Mouse (Mus musculus) MEL (cell line): Measurements from ENCODE around the gene Ssx2ip. TPM values are rescaled to one million over a fixed set of nuclear protein-coding genes. Genes with fewer than 3 reads are reported as not detected.

Source experiments
- DNase-seq: peaks from one replicate; pipeline ENCODE4 v3.0.0; 2011; ENCODE audit warnings: low read depth, low spot score
- H3K27ac ChIP-seq: 2 replicates; pipeline ENCODE4 v1.5.1; 2012; ENCODE audit warnings: low read depth, mild to moderate bottlenecking, control low read depth, low read length, moderate library complexity; ENCODE audit not compliant: control insufficient read depth
- H3K27me3 ChIP-seq, 2 experiments: fragments of 150-350 bp in 1 of 2; sonication (generic) in 1 of 2; 2 replicates each; pipeline ENCODE4 v1.6.1; 2012; ENCODE audit warnings: low read length in 2 of 2, mild to moderate bottlenecking in 2 of 2, improper control_type of control experiment in 1 of 2, moderate library complexity in 1 of 2; ENCODE audit not compliant: insufficient read depth in 2 of 2, control insufficient read depth in 1 of 2
- H3K36me3 ChIP-seq, 2 experiments: 2 replicates each; pipeline ENCODE4 v1.6.1; 2012 to 2014; ENCODE audit warnings: low read length in 2 of 2, improper control_type of control experiment in 1 of 2, inconsistent platforms in 1 of 2, mild to moderate bottlenecking in 1 of 2; ENCODE audit not compliant: insufficient read depth in 2 of 2, control insufficient read depth in 1 of 2
- H3K4me1 ChIP-seq, 2 experiments: fragments of 150-350 bp in 1 of 2; sonication (generic) in 1 of 2; 2 replicates each; pipeline ENCODE4 v1.6.1; 2012; ENCODE audit warnings: low read length in 2 of 2, improper control_type of control experiment in 1 of 2, mild to moderate bottlenecking in 1 of 2; ENCODE audit not compliant: insufficient read depth in 2 of 2, control insufficient read depth in 1 of 2
- H3K4me3 ChIP-seq, 2 experiments: fragments of 150-350 bp in 1 of 2; sonication (generic) in 1 of 2; 2 replicates each; pipeline ENCODE4 v1.5.1; 2012; ENCODE audit warnings: low read depth in 2 of 2, low read length in 2 of 2, mild to moderate bottlenecking in 2 of 2, moderate library complexity in 2 of 2, control low read depth in 1 of 2, improper control_type of control experiment in 1 of 2; ENCODE audit not compliant: control insufficient read depth in 1 of 2, insufficient read depth in 1 of 2
- H3K79me2 ChIP-seq: 2 replicates; pipeline ENCODE4 v1.6.1; 2012; ENCODE audit warnings: mild to moderate bottlenecking, low read length, moderate library complexity; ENCODE audit not compliant: control insufficient read depth, poor library complexity, insufficient read depth
- H3K9ac ChIP-seq: 2 replicates; pipeline ENCODE4 v1.6.1; 2012; ENCODE audit warnings: low read depth, mild to moderate bottlenecking, control low read depth, low read length, moderate library complexity; ENCODE audit not compliant: control insufficient read depth, poor library complexity, severe bottlenecking
- H3K9me3 ChIP-seq: fragments of 150-350 bp; sonication (generic); replicated peaks from 2 replicates; pipeline ENCODE4 v1.6.1; 2012; ENCODE audit warnings: mild to moderate bottlenecking, low read length, improper control_type of control experiment, moderate library complexity; ENCODE audit not compliant: insufficient read depth
- BHLHE40 ChIP-seq: IDR thresholded peaks from 2 replicates; pipeline ENCODE4 v1.6.1; 2012; ENCODE audit warnings: low read depth, mild to moderate bottlenecking, inconsistent platforms, low read length, improper control_type of control experiment, borderline replicate concordance
- E2F4 ChIP-seq: IDR thresholded peaks from 2 replicates; pipeline ENCODE4 v1.6.1; 2011; ENCODE audit warnings: low read depth, low read length, improper control_type of control experiment, borderline replicate concordance
- ETS1 ChIP-seq: IDR thresholded peaks from 2 replicates; pipeline ENCODE4 v1.6.1; 2012; ENCODE audit warnings: low read depth, mild to moderate bottlenecking, inconsistent platforms, low read length, improper control_type of control experiment, moderate library complexity
- GABPA ChIP-seq: IDR thresholded peaks from 2 replicates; pipeline ENCODE4 v1.6.1; 2012; ENCODE audit warnings: low read depth, mild to moderate bottlenecking, inconsistent platforms, low read length, improper control_type of control experiment, moderate library complexity
- GATA1 ChIP-seq: IDR thresholded peaks from 2 replicates; pipeline ENCODE4 v1.6.1; 2011; ENCODE audit warnings: low read depth, low read length, improper control_type of control experiment
- MAX ChIP-seq: IDR thresholded peaks from 2 replicates; pipeline ENCODE4 v1.6.1; 2011; ENCODE audit warnings: low read length, improper control_type of control experiment
- MAZ ChIP-seq: IDR thresholded peaks from 2 replicates; pipeline ENCODE4 v1.6.1; 2012; ENCODE audit warnings: low read depth, mild to moderate bottlenecking, inconsistent platforms, low read length, improper control_type of control experiment
- MXI1 ChIP-seq: IDR thresholded peaks from 2 replicates; pipeline ENCODE4 v1.6.1; 2011; ENCODE audit warnings: mild to moderate bottlenecking, low read depth, low read length, improper control_type of control experiment
- POLR2A ChIP-seq, 2 experiments: IDR thresholded peaks; 2 replicates each; pipeline ENCODE4 v1.6.1; 2011 to 2012; ENCODE audit warnings: low read length in 2 of 2, mild to moderate bottlenecking in 2 of 2, control low read depth in 1 of 2, improper control_type of control experiment in 1 of 2, low read depth in 1 of 2, moderate library complexity in 1 of 2; ENCODE audit not compliant: control insufficient read depth in 1 of 2, insufficient read depth in 1 of 2, poor library complexity in 1 of 2
- POLR2AphosphoS2 ChIP-seq: IDR thresholded peaks from 2 replicates; pipeline ENCODE4 v1.6.1; 2011; ENCODE audit warnings: low read length, improper control_type of control experiment
- POLR2AphosphoS5 ChIP-seq: IDR thresholded peaks from 2 replicates; pipeline ENCODE4 v1.6.1; 2012; ENCODE audit warnings: low read depth, borderline replicate concordance, mild to moderate bottlenecking, inconsistent platforms, low read length, moderate library complexity, mixed read lengths
- RCOR1 ChIP-seq: IDR thresholded peaks from 2 replicates; pipeline ENCODE4 v1.6.1; 2012; ENCODE audit warnings: low read depth, mild to moderate bottlenecking, inconsistent platforms, low read length, improper control_type of control experiment
- SMC3 ChIP-seq: IDR thresholded peaks from 2 replicates; pipeline ENCODE4 v1.6.1; 2011; ENCODE audit warnings: low read depth, low read length, improper control_type of control experiment
- TAL1 ChIP-seq: IDR thresholded peaks from 2 replicates; pipeline ENCODE4 v1.6.1; 2012; ENCODE audit warnings: mild to moderate bottlenecking, inconsistent platforms, low read length, moderate library complexity, mixed read lengths
- TBP ChIP-seq: IDR thresholded peaks from 2 replicates; pipeline ENCODE4 v1.8.0; 2011; ENCODE audit warnings: low read depth, low read length, improper control_type of control experiment
- ZNF384 ChIP-seq: IDR thresholded peaks from 2 replicates; pipeline ENCODE4 v1.6.1; 2012; ENCODE audit warnings: low read depth, mild to moderate bottlenecking, inconsistent platforms, low read length, improper control_type of control experiment
- polyA plus RNA-seq, 2 experiments: library from polyadenylated mRNA; stranded (reverse) in 1 of 2; unstranded in 1 of 2; fragments of >175 nt in 1 of 2; fragments of >200 nt in 1 of 2; gene quantifications; 2 replicates each; pipeline versions ENCODE4 v1.2.1 to v1.2.4; 2012; ENCODE audit warnings: low replicate concordance in 2 of 2, low read depth in 1 of 2; ENCODE audit not compliant: insufficient read length in 2 of 2, insufficient read depth in 1 of 2, missing spikeins in 1 of 2
- total RNA-seq: library from RNA; depleted of rRNA; stranded (reverse); fragments of 300-350 nt; gene quantifications from 2 replicates; pipeline ENCODE4 v1.2.3, GENCODE M21; 2012

Gene Ssx2ip
- total and polyA plus RNA-seq, 3 experiments: 52.1 to 270 (median 70.0) TPM

DNA sequence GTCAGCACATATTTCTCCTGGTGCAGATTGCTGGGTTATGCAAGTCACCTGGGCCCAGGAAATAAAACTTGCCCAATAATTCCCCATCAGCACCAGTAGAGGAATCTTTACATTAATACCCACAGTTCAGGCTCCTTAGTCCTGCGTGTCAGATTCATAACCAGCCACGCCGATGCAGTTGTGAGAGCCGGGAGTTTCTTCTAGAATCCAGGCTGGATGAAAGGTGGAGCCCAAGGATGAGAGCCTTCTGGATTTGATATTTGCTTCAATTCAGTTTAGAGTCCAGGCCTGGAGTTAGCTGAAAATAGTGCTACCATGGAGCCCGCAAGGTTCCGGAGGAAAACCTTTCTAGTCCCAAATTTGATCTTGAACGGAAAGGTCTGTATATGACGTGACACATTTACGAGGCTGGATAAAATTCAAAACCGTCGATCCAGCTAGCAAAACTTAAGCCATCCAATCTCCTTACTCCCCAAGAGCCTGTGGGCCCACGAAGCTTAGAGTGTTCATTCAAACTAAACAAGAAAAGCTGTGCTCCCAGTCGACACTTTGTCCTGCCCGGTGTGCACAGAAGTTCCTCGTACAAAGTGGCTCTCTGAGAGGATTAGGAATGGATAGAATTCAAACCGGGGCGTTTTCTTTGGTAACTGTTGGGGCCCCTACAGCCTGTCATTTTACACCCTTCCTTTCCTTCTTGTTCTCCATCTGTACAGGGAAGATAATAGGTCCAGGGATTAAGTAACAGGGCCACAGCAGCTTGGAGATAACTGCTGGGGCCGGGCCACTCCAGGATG, 968 bp downstream of the Ssx2ip start (continued):
- TF ChIP-seq ETS1 (peak; percentile 63), POLR2AphosphoS5 (no peak), GATA1 (peak; percentile 69), E2F4 (no peak), TBP (peak; percentile 64; the same call in 1 of the 2 replicates), ZNF384 (no peak), GABPA (no peak), BHLHE40 (no peak), TAL1 (peak; percentile 90)

GRCm38 (mm10) chr3:146406007-146406341, 1.5 kb downstream of the Ssx2ip start:
- no peaks in the 10 kb centered on the region for H3K9me3 ChIP-seq
- no peaks in the 10 kb centered on the region for H3K27me3 ChIP-seq
- H3K36me3 ChIP-seq: peaks cover 1 to 18% of the 10 kb centered on the region in 2 experiments
- H3K27ac ChIP-seq: peak overlapping the region; percentile 91
- DNase-seq: no peak
- peak overlapping the region; percentile 89 to 95 for H3K4me3 ChIP-seq
- TF ChIP-seq POLR2A (IDR thresholded peaks at IDR 0.05; ENCODE audit: control insufficient read depth in 1 of 2, insufficient read depth in 1 of 2, low read depth in 1 of 2, low read length in 2 of 2, poor library complexity in 1 of 2): no peak
- peak overlapping the region; percentile 20 for H3K9ac ChIP-seq
- peaks cover 59% of the 10 kb centered on the region for H3K79me2 ChIP-seq
- H3K4me1 ChIP-seq: peaks cover 3 to 19% of the 10 kb centered on the region in 2 experiments

GRCm38 (mm10) chr3:146407086-146407721, 2.8 kb downstream of the Ssx2ip start:
- Histone ChIP-seq H3K79me2 (peaks cover 66% of the 10 kb centered on the region), H3K27me3 (no peaks in the 10 kb centered on the region), H3K36me3 (peaks cover 3 to 18% of the 10 kb centered on the region in 2 experiments), H3K9me3 (no peaks in the 10 kb centered on the region), H3K27ac (no peak overlapping the region), H3K9ac (no peak overlapping the region), H3K4me1 (peaks cover 3 to 19% of the 10 kb centered on the region in 2 experiments), H3K4me3 (no peak overlapping the region)
- DNase-seq: no peak
- TF ChIP-seq POLR2AphosphoS2 (no peak), MAX (no peak), MAZ (no peak), SMC3 (no peak), RCOR1 (no peak), MXI1 (no peak)
